Mouse (Mus musculus): ENCODE results near the gene Gm9040. TPM values are rescaled to one million over a fixed set of nuclear protein-coding genes. Genes with fewer than 3 reads are reported as not detected.
"Not testable (repeated sequence)": the region's sequence is repeated elsewhere in the genome, so short reads cannot be mapped to it uniquely, and the experiment has no call there.

Gene Gm9040
- polyA plus RNA-seq, 1 experiment from 2014 or later: not detected

GRCm38 (mm10) chr10:118278069-118278468, 48.7 kb downstream of the Gm9040 start:
- WGBS: no CpG with 5 or more reads among the region's 4 CpGs
- H3K9me3 ChIP-seq; ATAC-seq (ENCODE audit: borderline replicate concordance, extremely low read depth, low FRiP score, low TSS enrichment); H3K4me2 ChIP-seq; H3K36me3 ChIP-seq; H3K4me1 ChIP-seq; H3K4me3 ChIP-seq; H3K27ac ChIP-seq; H3K27me3 ChIP-seq; H3K9ac ChIP-seq: not testable (repeated sequence)

Other genes starting within 250 kb of the Gm9040 start
- 36.6 and 40.3 TPM in 2 replicates for gene Mdm1, start 185.2 kb downstream of the Gm9040 start, polyA plus RNA-seq (2015; fragmentation: Nextera tagmentation; extraction: Ambion mirVana)
- not detected in 2 replicates for gene Il22, start 122.0 kb downstream of the Gm9040 start, polyA plus RNA-seq (2015; fragmentation: Nextera tagmentation; extraction: Ambion mirVana)
- not detected in 2 replicates for gene Gm32717, start 86.2 kb downstream of the Gm9040 start, polyA plus RNA-seq (2015; fragmentation: Nextera tagmentation; extraction: Ambion mirVana)
- gene Gm32802, start 68.3 kb downstream of the Gm9040 start, polyA plus RNA-seq (2015; fragmentation: Nextera tagmentation; extraction: Ambion mirVana): not detected in 2 replicates
- gene Iltifb, start 31.9 kb downstream of the Gm9040 start, polyA plus RNA-seq (2015; fragmentation: Nextera tagmentation; extraction: Ambion mirVana): not detected in 2 replicates
- 0.09 TPM in 1 of 2 replicates, not detected in the other for gene Gm9044, start 5.4 kb upstream of the Gm9040 start, polyA plus RNA-seq (2015; fragmentation: Nextera tagmentation; extraction: Ambion mirVana)
- not detected in 2 replicates for gene Gm9045, start 10.9 kb upstream of the Gm9040 start, polyA plus RNA-seq (2015; fragmentation: Nextera tagmentation; extraction: Ambion mirVana)
- not detected in 2 replicates for gene Gm9046, start 16.3 kb upstream of the Gm9040 start, polyA plus RNA-seq (2015; fragmentation: Nextera tagmentation; extraction: Ambion mirVana)
- not detected in 2 replicates for gene Gm9048, start 21.7 kb upstream of the Gm9040 start, polyA plus RNA-seq (2015; fragmentation: Nextera tagmentation; extraction: Ambion mirVana)
- gene Gm9049, start 27.1 kb upstream of the Gm9040 start, polyA plus RNA-seq (2015; fragmentation: Nextera tagmentation; extraction: Ambion mirVana): not detected in 2 replicates
- gene Ifng, start 114.1 kb upstream of the Gm9040 start, polyA plus RNA-seq (2015; fragmentation: Nextera tagmentation; extraction: Ambion mirVana): not detected in 2 replicates

Measured in lung, embryonic 15.5 days (tissue).